Mouse (Mus musculus) ES-Bruce4 (cell line): ENCODE data around the gene Trrap.

Source experiments
- CTCF ChIP-seq: IDR thresholded peaks from one replicate; pipeline ENCODE4 v1.8.1; 2011; ENCODE audit warnings: low read depth, low read length
- EP300 ChIP-seq: IDR thresholded peaks from 2 replicates; pipeline ENCODE4 v1.6.1; 2011; ENCODE audit warnings: low read depth, low read length; ENCODE audit not compliant: insufficient read depth
- POLR2A ChIP-seq: IDR thresholded peaks from one replicate; pipeline ENCODE4 v1.8.1; 2011; ENCODE audit warnings: low read length; ENCODE audit not compliant: insufficient read depth

DNA sequence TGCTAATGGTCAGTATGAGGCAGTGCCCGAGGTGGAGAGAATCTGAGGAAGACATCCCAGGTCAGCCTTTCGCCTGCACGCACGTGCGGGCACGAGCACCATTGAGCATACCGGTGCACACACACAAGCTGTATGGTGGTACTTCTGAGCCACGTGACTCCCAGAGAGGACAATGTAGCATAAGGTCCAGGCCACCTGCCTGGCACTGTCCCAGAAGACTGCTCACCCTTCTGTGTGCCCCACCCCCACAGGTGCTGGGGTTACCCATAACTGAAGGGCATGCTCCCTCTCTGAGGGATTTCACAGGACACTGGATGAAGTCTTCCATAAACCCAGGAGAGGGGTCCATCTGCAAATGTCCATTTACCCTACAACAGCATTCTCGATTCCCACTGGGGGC is 10.1 kb upstream of the Trrap start:
- TF ChIP-seq CTCF (no peak), POLR2A (no peak), EP300 (no peak)
